Comparison of ENCODE assay signal across 8 mouse cellular contexts in the genomic region with DNA sequence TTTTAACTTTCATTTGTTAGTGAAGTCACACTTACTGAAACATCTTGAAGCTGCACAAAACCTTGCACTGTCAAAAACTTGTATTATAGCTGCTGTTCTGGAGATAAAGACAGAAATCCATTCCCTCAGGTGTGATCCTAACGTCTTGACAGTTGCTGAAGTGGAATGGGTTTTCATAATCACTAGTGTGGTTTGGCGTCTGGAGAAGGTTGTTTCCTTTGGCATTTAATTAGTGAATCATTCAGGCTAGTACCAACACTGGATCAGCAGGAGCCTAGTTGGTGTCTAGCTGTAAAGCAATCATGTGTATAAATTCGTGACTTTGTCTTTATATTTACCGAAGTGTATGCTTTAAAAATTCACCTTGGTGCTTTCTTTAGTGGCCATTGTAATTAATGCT. TPM values are rescaled to one million over a fixed set of nuclear protein-coding genes. Genes with fewer than 3 reads are reported as not detected.
A peak's percentile ranks its signal among the peaks of the same experiment; 100 is the strongest.
DNase-seq lines count a peak whose midpoint lies in the region; ATAC-seq and TF ChIP-seq lines count a peak whose summit lies in the region.

No protein-coding gene starts in this region.

- no peak overlapping the region for H3K9ac ChIP-seq in heart, embryonic 12.5 days
- H3K9ac ChIP-seq in liver, embryonic 12.5 days: peak overlapping the region; percentile 81; the same call in 1 of the 2 replicates

- no peak overlapping the region for H3K4me3 ChIP-seq in heart, embryonic 12.5 days
- H3K4me3 ChIP-seq in liver, embryonic 12.5 days: no peak overlapping the region

- in situ Hi-C loops in Patski (cut with MboI; ENCODE audit: low pct_unique_long_range_greater_than_20kb): loop anchor here (5.0 kb wide), 4 partner anchors 67 to 498 kb away; a partner anchor contains a TSS

- CTCF ChIA-PET in Patski (lab: Charles Lee): interaction anchor here (0.8 to 1.7 kb wide), 2 partner anchors 17 to 22 kb away, joined by 3 read pairs; no protein-coding TSS in a partner anchor

- no peaks in the 10 kb centered on the region for H3K27me3 ChIP-seq in heart, embryonic 12.5 days (replicated peaks)
- H3K27me3 ChIP-seq in Patski: no peaks in the 10 kb centered on the region
- H3K27me3 ChIP-seq in liver, embryonic 12.5 days (replicated peaks): no peaks in the 10 kb centered on the region

- peaks cover 18% of the 10 kb centered on the region for H3K36me3 ChIP-seq in heart, embryonic 12.5 days
- H3K36me3 ChIP-seq in liver, embryonic 12.5 days: peaks cover 28% of the 10 kb centered on the region

- POLR2A ChIA-PET in Patski (lab: Charles Lee): interaction anchor here (0.6 to 1.1 kb wide), 9 partner anchors 55 to 618 kb away, joined by 3 to 7 read pairs (median 4); no protein-coding TSS in a partner anchor

- no peak overlapping the region for H3K4me2 ChIP-seq in heart, embryonic 12.5 days
- H3K4me2 ChIP-seq in liver, embryonic 12.5 days: peak overlapping the region; percentile 88

- H3K27ac ChIP-seq in heart, embryonic 12.5 days (ENCODE audit: poor library complexity, severe bottlenecking): peak overlapping the region; percentile 33; the same call in 1 of the 2 replicates
- peak overlapping the region; percentile 50 for H3K27ac ChIP-seq in liver, embryonic 12.5 days

- no peaks in the 10 kb centered on the region for H3K9me3 ChIP-seq in heart, embryonic 12.5 days (replicated peaks)
- H3K9me3 ChIP-seq in liver, embryonic 12.5 days (replicated peaks): no peaks in the 10 kb centered on the region

- no peak for DNase-seq in heart, postnatal 4 days
- DNase-seq in 3134 (ENCODE audit: extremely low read depth, insufficient read length, low spot score): peak; percentile 38
- DNase-seq in Patski (ENCODE audit: low read depth, low spot score): peak; percentile 74
- DNase-seq in right cerebral cortex, postnatal 36 days (ENCODE audit: low spot score in 2 of 2): no peak
- no peak for DNase-seq in spleen, postnatal 36 days (ENCODE audit: low spot score in 2 of 2)
- DNase-seq in ovary, postnatal 14 days (ENCODE audit: low spot score): no peak

- ATAC-seq in heart, embryonic 12.5 days (ENCODE audit: insufficient number of reproducible peaks, low FRiP score): no peak
- no peak for ATAC-seq in Patski
- no peak for ATAC-seq in liver, embryonic 12.5 days

- no peak for TF ChIP-seq CTCF in Patski (IDR thresholded peaks at IDR 0.05)

- H3K4me1 ChIP-seq in heart, embryonic 12.5 days (replicated peaks): peaks cover 4% of the 10 kb centered on the region; the same call in 1 of the 2 replicates
- H3K4me1 ChIP-seq in liver, embryonic 12.5 days: peaks cover 54% of the 10 kb centered on the region

- WGBS in heart, embryonic 12.5 days: 54% methylated on average over 4 of the region's 4 CpGs
- 52% methylated on average over 4 of the region's 4 CpGs for WGBS in liver, embryonic 12.5 days (ENCODE audit: insufficient replicate concordance)

RNA-seq across cellular contexts. Expression of a gene that starts 1.4 kb away (rescaled TPM):
- polyA plus RNA-seq in heart, embryonic 12.5 days (2016; fragmentation: Nextera tagmentation; extraction: Ambion mirVana): 45.6 and 49.4 TPM in 2 replicates
- 10 to 100 TPM; 43.1 to 43.9 TPM for total RNA-seq in heart, postnatal 4 days (2021)
- polyA plus RNA-seq in Patski (2021): 122 TPM
- 41.3 and 41.7 TPM in 2 replicates for polyA plus RNA-seq in liver, embryonic 12.5 days (2016; fragmentation: Nextera tagmentation; extraction: Ambion mirVana)

RNA-seq across cellular contexts. Expression of a gene that starts 1.5 kb away (rescaled TPM):
- 3.3 and 4.9 TPM in 2 replicates for polyA plus RNA-seq in heart, embryonic 12.5 days (2016; fragmentation: Nextera tagmentation; extraction: Ambion mirVana)
- total RNA-seq in heart, postnatal 4 days (2021): 1 to 10 TPM; 4.5 to 4.6 TPM
- polyA plus RNA-seq in Patski (2021): 11.3 TPM
- 20.7 and 20.8 TPM in 2 replicates for polyA plus RNA-seq in liver, embryonic 12.5 days (2016; fragmentation: Nextera tagmentation; extraction: Ambion mirVana)

Comparison
In these comparisons a context has a peak if more than half of its experiments do, and no peak if none do; other contexts are left out.
1. DNase-seq: peak in 3134 (single experiment) and Patski (single experiment); none in heart, postnatal 4 days (single experiment), right cerebral cortex, postnatal 36 days (0 of 2), spleen, postnatal 36 days (0 of 2) and ovary, postnatal 14 days (single experiment).